Mouse (Mus musculus) heart, adult 8-10 months (tissue): ENCODE data around the gene Ank2. TPM values are rescaled to one million over a fixed set of nuclear protein-coding genes. Genes with fewer than 3 reads are reported as not detected.

Experiments
- DNase-seq: peaks from one replicate; pipeline ENCODE4 v3.0.0; 2022; ENCODE audit warnings: low spot score
- total RNA-seq, 4 experiments: library from RNA; stranded (reverse); gene quantifications; 2 replicates each; pipeline ENCODE4 v1.2.4; 2022

Gene Ank2
- total RNA-seq, 4 experiments from 2014 or later: 297 to 377 (median 334) TPM

DNA sequence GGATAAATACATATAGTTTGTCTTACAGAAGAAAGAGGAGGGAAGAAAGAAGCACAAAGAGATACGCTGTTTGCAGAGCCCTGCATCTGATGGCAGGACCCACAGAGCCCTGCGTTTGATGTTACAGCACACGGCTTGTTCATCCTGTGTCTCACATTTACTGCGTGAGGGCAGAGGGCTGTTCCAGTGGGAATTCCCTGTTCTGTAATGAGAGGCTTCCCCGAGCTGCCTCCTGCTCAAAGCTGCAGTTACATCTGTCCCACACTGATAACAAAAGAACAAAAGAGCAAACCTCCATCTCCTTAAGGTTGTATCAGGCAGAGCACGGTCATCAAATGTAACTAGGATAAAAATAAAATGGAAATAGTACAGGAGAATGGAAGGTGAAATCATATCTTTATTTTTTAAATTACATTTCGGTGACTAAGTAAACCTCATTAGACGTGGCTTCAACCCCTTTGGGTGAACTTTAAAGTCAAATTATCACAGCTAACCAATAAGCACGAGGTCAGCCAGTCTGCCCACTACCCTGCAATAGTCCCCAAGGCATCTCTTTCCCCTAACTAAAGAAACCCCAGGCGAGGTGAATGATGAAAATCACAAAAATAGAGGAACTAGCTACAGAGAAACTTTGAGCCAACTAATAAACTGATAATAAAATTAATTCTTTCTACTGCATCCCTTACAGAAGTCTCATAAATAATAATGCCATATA, 255.1 kb downstream of the Ank2 start:
- no peak for DNase-seq

DNA sequence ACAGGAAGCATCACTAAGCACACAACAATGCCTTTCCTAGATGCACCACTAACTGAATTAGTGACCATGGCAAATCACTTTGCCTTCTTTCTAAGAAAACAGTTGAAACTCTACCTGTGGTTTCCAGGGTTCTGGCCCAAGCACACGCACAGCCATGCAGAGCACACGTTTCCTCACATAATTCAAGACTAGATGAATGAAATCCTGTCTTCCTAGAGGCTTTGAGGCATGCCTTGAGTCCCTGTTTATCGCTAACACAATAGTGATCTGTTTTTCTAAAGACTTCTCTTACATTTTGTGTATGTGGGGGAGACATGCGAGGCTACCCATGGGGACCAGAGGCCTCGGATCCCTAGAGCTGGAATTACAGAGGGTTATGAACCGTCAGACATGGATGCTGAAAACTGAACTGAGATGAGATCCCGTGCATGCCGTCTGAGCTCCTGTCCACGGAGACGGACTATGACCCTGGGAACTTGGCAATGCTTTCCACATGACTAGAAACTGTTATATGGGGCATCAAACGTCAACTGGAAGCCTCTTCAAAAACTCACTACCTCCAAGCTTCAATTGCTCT, 256.8 kb downstream of the Ank2 start:
- DNase-seq: no peak

DNA sequence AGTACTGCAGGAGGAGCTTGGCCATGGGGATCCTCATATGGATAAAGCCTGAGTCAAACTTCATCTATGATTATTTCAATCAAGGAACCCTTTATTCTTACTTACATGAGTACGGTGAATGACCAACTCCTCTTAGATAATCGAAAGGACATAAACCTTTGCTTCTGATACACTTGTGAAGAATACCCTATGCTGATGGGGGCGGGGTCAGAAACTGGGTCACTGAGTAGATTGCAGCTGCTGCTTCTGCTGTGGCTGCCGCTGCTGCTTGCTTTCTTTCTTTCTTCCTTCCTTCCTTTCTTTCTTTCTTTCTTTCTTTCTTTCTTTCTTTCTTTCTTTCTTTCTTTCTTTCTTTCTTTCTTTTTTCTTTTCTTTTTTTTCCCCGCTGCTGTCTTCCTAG, 263.9 kb downstream of the Ank2 start:
- DNase-seq: no peak

DNA sequence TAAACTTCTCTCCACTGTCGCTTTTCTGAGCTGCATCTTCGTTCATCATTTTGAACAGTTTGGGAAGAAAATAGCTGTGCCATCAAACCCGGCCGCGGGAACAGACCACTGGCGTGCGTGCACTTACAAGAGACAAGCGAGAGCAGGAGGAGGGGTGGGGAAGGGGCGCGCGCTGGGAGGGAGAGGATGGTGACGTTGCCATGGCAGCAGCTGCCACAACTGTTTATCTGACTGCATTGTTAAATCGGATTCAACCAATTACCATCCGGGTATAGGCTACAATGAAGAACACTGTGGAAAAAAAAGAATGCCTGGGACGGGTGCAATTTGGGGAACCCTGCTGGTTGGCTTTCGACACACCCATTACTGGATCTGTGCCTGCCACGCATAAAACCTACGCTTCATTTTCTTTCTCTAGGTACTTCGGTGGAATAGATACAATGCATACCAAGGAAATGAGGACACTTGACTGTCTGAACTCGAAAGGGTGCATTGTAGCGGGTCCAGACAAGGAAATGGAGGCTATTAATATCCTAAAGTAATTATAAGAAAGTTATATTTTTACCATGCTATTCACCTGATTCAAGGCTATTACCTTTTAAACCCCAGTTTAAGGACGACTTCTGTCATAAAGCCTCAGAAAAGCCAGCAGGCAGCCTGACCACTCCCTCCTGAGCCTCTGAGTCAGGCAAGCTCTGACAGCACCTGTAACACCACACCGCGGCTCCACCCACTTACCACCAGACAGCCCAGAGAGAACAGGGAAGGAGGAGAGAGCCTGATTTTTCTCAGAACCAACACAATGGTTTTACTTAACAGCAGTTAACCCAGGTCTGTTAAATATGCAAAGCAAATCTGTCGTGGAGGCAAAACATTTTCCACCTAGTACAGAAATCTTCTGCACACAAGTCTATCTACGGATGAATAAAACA, 273.1 kb downstream of the Ank2 start:
- DNase-seq: no peak

DNA sequence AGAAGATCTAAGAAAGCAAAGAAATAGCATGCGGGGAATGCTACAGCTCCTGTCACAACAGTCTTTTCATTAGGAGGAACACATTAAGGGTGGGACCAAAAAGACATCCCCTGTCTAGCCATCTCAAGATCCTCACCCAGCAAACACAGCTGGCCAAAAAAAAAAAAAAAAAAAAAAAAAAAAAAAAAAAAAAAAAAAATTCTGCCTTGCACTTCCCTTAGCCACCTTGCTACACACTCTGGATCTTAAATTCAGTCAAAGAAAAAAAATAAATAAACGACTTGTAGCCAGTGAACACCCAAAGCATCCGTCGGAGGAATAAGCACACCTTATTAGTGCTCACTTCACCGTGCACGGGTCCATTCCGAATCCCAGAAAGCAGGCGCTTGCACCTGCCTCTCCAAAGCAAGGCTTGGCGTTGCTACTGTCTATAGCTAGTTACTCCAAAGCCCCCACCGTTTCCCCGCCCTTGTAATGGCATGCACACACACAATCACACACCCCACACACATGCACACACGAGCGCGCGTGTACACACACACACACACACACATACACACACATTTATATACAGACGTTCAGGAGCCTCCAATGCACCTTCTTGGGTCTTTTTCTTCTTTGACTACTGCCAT, 273.9 kb downstream of the Ank2 start:
- DNase-seq: no peak

DNA sequence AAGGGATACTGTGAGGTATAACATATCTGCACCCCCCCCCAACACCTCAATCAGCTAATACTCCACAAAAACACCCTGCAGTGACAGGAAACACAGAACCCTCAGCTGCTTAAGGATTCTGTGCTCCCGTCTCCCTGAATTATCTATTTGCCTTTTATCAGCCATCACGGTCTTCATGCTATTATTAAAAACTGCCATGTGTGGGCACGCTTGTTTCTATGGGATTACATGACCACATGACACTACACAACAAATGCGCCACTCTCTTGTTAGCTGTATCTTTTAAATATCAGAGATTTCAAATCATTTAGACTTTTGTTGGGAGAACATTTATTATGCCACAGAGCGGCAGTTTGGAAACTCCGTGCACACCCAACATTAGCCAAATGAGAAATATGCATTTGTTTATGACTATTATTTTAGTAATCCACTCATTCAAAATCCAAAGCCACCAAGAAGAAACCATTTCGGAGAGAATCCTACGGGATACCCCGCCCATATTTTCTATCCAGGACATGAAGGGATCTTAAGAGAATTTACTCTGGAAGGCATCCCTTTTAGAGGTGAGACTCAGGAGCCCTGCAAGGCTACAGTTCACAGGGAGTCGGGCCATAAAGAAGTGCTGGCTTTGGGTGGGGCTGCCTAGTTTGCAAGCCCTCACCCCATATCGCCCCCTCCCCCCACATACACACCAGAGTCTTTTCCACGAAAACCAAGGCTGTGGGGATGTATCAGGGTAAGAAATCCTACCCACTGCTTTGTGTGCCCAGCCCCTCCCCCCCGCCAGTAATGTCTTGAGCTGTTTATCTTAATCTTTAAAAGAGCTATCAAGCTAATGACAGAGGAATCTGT, 274.6 kb downstream of the Ank2 start:
- DNase-seq: no peak

DNA sequence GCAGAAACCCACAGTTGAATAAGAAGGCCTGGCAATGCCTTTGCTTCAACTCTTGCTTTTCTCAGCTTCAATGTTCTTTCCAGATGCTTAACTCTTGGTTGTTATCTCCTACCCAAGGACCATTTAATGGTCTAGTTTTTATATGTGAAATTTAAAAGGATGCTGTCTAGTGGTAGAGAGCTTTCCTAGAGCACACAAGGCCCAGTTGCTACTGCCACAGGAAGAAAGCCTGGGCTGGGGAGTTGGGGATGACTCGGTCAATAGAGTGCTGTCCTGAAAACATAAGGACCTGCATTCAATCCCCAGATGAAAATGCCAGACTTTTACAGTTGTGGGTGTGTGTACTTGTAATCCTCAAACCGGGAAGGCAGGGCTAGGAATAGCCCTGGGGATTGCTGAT, 277.1 kb downstream of the Ank2 start:
- no peak for DNase-seq

DNA sequence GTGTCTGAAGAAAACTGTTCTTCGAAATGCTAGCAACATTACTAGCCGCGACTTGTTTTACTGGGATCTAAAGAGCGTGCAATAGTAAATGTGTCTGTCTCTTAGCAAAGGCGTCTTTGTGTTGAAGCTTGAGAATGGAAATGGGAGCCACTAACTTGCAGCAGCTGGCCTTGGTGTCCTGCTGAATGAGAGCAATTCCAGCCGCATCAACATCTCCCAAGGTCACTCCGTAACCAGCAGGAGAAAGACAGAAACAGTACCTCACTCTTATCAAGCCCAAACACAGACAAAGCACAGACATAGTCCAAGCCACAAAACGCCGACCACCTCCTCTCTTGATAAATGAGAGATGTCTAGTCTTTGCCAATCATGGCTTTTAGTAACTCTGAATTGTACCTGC, 278.3 kb downstream of the Ank2 start:
- no peak for DNase-seq

DNA sequence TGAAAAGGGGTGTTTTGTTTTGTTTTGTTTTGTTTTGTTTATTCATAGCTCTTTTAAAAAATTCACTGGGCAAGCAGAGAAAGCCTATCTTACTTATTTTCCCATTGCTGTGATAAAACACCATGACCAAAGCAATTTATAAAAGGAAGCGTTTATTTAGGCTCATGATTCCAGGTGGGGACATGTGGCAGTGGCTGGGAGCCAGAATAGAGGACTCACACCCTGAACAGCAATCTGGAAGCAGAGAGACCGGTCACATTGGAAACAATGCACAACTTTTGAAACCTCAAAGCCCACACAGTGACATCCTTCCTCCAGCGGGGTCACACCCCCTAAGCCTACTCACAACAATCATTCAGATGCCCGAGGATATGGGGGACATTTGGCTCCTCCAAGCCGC, 285.6 kb downstream of the Ank2 start:
- no peak for DNase-seq

DNA sequence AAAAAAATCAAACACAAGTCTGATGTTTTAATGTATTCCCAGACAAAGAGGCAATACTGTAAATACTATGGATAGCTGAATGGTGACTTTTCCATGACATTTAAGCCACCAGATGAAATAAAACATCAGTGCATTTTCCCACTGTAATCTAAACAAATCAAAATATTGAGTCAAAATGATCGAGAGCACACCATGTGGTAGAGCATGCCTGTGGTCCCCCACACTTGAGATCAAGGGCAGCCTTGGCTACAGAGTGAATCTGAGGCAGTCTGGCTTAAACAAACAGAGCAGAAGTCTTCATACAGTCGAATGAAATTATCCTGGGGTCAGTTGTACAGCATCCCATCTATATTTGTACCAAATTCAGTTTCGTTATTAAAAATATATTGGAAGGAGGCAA, 288.0 kb downstream of the Ank2 start:
- DNase-seq: no peak

DNA sequence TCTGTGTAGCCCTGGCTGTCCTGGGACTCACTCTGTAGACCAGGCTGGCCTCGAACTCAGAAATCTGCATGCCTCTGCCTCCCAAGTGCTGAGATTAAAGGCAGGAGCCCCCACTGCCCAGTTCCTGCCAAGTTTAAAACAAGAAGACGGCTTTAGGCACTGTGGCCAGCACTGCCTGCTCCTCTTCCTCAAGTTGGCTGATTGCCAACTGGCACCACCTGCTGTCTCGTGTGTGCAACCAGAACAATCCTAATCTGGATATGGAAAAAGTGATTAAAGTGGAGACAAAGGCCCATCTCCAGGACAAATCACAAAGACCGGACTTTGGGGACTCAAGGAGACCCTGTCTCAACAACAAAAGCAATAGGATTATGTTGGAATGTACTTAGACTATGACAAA, 288.6 kb downstream of the Ank2 start:
- DNase-seq: no peak

DNA sequence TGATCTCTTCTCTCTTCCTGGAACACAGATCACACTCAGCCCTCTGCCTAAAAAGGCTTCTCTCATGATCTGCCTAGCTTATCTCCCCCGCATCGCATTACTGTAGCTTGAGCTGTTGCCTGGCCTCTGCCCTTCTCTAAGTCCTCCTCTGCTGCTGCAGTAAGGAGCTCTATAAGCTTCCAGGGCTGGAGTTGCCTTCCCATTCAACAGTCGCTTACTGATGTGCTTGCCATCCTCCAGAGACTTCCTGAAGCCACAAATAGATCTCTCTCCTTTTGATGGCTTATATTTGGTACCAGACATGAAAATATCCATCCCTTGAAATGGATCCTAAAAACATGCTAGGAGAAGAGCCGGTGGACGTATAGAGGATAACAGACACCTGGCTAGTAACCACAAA, 290.3 kb downstream of the Ank2 start:
- no peak for DNase-seq

DNA sequence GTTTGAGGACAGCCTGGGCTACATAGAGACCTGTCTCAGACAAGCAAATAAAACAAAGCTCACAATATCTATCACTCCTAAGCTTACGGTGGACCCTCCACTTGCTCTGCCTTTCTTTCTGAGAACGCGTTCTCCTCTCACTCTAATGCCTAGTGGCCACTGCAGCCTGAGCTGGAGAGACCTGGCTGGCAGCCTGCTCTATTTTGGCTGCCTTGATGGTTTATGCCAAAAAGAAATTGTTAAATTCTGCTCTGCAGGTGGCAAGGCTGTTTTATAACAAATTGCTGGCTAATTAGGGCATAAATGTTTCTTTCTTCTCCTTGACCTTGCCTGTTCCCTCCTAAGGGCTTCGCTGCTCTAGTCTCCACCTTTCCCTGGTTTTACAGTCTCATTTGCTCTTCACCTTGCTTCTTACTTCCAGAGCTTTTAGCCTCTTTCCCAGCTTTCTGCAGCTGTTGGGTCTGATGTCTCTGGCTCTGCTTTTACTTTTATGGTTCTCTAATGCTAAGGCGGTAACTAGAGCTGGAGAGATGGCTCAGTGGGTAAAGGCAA, 293.2 kb downstream of the Ank2 start:
- no peak for DNase-seq

DNA sequence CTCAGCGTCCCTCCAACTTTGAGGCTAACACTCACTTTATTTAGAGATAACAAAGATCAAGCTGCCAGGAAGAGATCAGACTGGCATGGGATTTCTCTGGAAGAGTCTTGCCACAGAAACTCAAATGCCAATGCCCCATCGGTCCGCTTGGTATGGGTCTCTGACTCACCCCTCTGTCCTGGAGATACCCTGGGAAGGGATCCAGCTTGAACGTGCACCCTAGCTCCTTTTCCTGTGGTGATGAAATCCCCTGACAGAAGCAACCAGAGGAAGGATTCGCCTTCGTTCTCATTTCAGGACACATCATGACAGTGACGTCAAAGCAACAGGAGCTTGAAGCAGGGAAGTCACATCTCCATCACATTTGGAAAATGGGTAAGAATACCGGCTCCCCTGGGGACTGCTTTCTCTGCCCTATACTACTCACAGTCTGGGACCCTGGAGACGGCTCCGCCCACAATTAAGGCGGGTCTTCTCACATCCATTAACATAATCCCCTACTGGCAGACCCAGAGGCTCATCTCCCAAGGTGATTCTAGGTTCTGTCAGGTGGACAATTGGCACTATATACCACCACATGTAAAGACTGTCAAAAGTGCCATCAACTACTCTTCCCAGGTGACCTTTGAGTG, 296.6 kb downstream of the Ank2 start:
- DNase-seq: no peak

DNA sequence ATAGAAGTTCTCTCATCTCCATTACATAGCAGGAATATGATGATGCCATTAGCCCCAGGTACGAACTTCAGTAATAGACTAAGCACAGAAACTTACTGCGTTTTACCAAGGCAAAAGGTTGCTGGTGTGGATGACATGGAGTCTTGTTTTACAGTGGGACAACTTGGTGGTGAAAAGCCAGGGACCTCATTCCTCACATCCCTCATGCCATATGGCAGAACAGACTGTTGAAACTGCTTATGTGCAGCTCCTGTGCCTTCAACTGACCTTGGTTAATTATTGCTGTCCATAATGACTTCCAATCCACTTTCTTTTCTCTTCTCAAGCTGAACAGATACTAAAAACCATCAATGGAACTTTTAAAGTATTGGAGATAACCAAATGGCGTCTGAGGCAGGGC, 298.4 kb downstream of the Ank2 start:
- DNase-seq: no peak

DNA sequence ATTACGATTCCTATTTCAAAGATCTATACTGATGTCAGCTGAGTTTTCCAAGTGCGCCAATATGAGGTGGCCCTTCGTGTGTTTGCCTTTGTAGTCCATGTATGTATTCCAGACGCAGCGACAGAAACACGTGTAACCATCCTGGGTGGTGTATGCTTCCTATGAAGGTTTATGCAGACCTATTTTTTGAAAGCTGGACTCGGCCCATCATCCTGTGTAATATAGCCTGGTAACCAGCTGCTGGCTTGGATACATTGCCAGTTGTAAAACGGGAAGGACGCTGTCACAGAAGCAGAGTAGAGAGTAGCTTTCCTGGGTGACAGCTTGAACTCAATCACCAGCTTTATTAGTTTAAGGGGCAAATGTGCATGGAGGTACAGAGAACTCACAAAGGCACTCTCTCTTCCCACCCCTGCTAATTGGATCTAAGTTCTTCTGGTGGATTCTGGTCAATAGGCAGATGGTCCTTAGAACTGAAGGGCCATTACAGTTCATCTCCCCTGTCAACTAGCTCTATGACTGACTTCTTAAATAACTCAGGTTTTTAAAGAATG, 300.0 kb downstream of the Ank2 start:
- DNase-seq: no peak

DNA sequence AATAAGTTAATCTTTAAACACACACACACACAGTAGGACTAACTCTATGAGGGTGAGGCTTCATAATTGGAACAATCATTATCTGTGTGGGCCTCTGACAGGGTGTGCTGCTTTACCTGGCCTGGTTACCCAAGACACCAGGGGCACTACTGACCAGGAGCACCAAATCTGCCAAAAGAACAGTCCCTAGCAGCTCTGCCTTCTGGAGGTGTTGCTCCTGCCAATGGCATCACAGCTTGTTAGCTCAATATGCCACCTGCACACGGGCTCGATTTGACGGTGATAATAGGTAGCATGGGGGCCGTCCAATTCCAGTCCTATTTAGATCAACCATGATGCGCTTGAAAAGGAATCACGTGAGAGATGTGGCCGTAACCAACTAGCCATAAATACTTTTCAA, 300.5 kb downstream of the Ank2 start:
- no peak for DNase-seq

DNA sequence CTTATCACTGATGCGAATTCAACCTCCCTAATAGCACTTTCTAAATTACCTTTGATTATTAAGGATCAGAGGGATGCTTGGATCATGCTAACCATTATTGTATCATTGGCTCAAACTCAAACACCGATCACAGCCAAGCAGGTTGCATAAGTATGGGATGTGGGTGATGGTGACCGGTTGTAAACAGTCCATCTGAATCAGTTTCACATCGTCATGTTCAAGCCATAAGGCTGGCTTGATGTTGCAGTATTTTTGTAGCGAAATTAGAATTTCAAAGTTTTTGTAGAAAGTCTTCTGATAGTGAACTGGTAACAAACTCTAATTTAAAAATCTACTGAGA, 310.4 kb downstream of the Ank2 start:
- no peak for DNase-seq

DNA sequence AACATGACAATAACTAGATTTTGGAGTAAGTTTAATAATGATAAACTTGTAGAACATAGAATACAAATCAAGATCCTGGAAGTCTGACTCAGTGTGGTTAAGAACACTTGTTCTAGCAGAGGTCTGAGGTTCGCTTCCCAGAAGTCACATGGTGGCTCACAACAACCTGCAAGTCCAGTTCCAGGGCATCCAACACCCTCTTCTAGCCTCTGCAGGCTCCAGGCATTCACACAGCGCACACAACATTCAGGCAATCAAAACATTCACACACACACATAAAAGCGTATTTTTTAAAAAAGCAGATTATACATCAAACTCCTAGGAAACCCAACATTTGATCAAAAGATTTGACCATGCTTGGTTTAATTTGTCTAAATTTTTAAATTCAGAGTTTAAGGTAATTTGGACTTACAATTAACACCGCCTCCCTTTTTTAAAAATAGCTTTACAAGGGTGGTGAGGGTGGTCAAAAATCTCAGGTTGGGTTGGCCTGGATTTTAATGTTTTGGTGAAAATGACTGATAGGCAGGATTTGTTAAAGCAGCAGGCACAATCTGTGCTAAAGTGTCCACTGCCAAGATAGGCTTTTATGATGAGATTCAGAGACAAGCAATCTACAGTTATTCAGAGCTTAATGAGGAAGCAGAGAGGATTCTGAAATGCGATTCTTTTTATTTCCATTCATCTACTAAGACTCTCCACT, 310.9 kb downstream of the Ank2 start:
- no peak for DNase-seq

DNA sequence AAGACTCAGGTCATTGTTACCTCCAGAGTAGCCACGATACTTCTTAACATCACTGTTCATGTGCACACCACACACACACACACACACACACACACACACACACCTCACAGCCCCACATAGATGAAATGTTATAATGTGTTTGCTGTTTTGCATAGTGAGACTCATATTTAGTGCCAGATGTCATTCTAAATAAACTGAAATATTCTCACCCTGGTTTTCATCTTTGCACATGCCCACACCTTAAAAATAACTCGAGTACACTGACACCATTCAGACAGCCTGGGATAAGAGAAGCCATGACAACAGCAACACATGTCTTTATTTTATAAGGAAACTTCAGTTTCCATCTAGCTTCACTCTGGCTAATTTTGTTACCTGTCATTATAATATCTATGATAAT, 312.1 kb downstream of the Ank2 start:
- no peak for DNase-seq
